Mouse (Mus musculus): Measurements from ENCODE around the gene Slc1a1. TPM values are rescaled to one million over a fixed set of nuclear protein-coding genes. Genes with fewer than 3 reads are reported as not detected.

Gene Slc1a1
- total and polyA plus RNA-seq, 2 experiments, result not detected

DNA sequence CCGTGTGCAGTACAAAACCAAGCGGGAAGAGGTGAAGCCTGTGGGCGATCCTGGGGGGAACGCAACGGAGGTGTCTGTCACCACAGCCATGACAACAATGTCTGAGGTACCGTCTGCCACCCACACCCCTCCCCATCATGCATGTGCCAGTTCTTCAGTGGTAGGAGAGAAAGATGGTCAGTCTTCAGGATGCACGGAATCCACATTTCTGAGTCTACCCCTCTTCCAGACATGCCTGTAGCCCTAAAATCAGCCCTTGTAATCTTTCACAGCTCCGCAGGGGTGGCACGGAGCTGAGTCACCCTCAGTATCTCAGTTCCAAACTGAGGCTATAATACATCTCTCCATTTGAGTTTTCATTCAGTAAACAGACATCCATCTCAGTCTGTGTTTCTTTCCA lies 62.6 kb downstream of the Slc1a1 start:
- H3K9ac ChIP-seq (ENCODE audit: low read depth, low read length), result no peak overlapping the region
- WGBS, result 76% methylated on average over 9 of the region's 9 CpGs
- H3K79me2 ChIP-seq (ENCODE audit: control insufficient read depth, insufficient read depth, low read length), result no peaks in the 10 kb centered on the region
- H3K4me3 ChIP-seq (ENCODE audit: insufficient read depth, low read depth, low read length), result no peak overlapping the region
- no peaks in the 10 kb centered on the region for H3K36me3 ChIP-seq (ENCODE audit: control insufficient read depth, insufficient read depth, low read length)
- no peaks in the 10 kb centered on the region for H3K27me3 ChIP-seq (ENCODE audit: control insufficient read depth, insufficient read depth, low read length)
- H3K27ac ChIP-seq (replicated peaks; ENCODE audit: insufficient read depth, low read depth, low read length), result no peak overlapping the region
- no peaks in the 10 kb centered on the region for H3K4me1 ChIP-seq (ENCODE audit: control insufficient read depth, insufficient read depth, low read length)
- DNase-seq (ENCODE audit: extremely low read depth, low read depth, low spot score), result no peak
- TF ChIP-seq POLR2A (IDR thresholded peaks at IDR 0.05; ENCODE audit: extremely low read depth, insufficient read depth, low read length) (no peak), CTCF (IDR thresholded peaks at IDR 0.05; ENCODE audit: low read depth, low read length) (no peak)

- Histone ChIP-seq H3K4me1 (ENCODE audit: control insufficient read depth, insufficient read depth, low read length) (no peaks in the 10 kb centered on the region), H3K4me3 (ENCODE audit: insufficient read depth, low read depth, low read length) (no peak overlapping the region), H3K9ac (ENCODE audit: low read depth, low read length) (no peak overlapping the region), H3K36me3 (ENCODE audit: control insufficient read depth, insufficient read depth, low read length) (no peaks in the 10 kb centered on the region), H3K27me3 (ENCODE audit: control insufficient read depth, insufficient read depth, low read length) (no peaks in the 10 kb centered on the region), H3K27ac (replicated peaks; ENCODE audit: insufficient read depth, low read depth, low read length) (no peak overlapping the region), H3K79me2 (ENCODE audit: control insufficient read depth, insufficient read depth, low read length) (no peaks in the 10 kb centered on the region)
- WGBS, result 98% methylated on average over 2 of the region's 2 CpGs
- TF ChIP-seq POLR2A (IDR thresholded peaks at IDR 0.05; ENCODE audit: extremely low read depth, insufficient read depth, low read length), result no peak
- TF ChIP-seq CTCF (IDR thresholded peaks at IDR 0.05; ENCODE audit: low read depth, low read length), result no peak
- no peak for DNase-seq (ENCODE audit: extremely low read depth, low read depth, low spot score)
Observed at GRCm38 (mm10) chr19:28900771-28901170, 65.9 kb downstream of the Slc1a1 start.

GRCm38 (mm10) chr19:28902111-28902510 lies 67.3 kb downstream of the Slc1a1 start:
- no peaks in the 10 kb centered on the region for H3K79me2 ChIP-seq (ENCODE audit: control insufficient read depth, insufficient read depth, low read length)
- no peaks in the 10 kb centered on the region for H3K36me3 ChIP-seq (ENCODE audit: control insufficient read depth, insufficient read depth, low read length)

DNA sequence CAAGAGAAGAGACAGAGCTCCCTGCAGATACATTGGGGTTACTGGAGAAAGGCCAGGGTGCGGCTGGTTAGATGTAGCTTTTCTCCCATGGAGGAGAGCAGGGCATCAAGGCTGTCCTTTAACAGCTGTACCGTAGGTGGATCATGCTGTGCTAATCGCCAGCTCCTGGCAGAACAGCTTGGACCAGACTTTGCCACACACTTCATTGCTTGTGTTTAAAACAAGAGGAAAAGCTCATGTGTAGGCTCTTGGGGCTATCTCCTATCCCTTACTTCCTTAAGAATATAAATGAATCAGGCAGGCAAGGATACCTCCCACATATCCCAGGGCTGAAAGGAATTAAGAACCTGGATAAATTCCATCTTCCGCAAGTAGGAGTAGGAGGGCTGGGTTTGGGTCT lies 68.0 kb downstream of the Slc1a1 start:
- no peak overlapping the region for H3K27ac ChIP-seq (replicated peaks; ENCODE audit: insufficient read depth, low read depth, low read length)
- no peak for DNase-seq (ENCODE audit: extremely low read depth, low read depth, low spot score)
- TF ChIP-seq CTCF (IDR thresholded peaks at IDR 0.05; ENCODE audit: low read depth, low read length), result no peak
- no peak for TF ChIP-seq POLR2A (IDR thresholded peaks at IDR 0.05; ENCODE audit: extremely low read depth, insufficient read depth, low read length)
- WGBS, result 94% methylated on average over 4 of the region's 4 CpGs
- no peaks in the 10 kb centered on the region for H3K4me1 ChIP-seq (ENCODE audit: control insufficient read depth, insufficient read depth, low read length)
- H3K79me2 ChIP-seq (ENCODE audit: control insufficient read depth, insufficient read depth, low read length), result no peaks in the 10 kb centered on the region
- H3K4me3 ChIP-seq (ENCODE audit: insufficient read depth, low read depth, low read length), result no peak overlapping the region
- no peak overlapping the region for H3K9ac ChIP-seq (ENCODE audit: low read depth, low read length)
- no peaks in the 10 kb centered on the region for H3K27me3 ChIP-seq (ENCODE audit: control insufficient read depth, insufficient read depth, low read length)
- no peaks in the 10 kb centered on the region for H3K36me3 ChIP-seq (ENCODE audit: control insufficient read depth, insufficient read depth, low read length)

More at GRCm38 (mm10) chr19:28902111-28902510, 67.3 kb downstream of the Slc1a1 start:
- Histone ChIP-seq H3K9ac (ENCODE audit: low read depth, low read length) (no peak overlapping the region), H3K27ac (replicated peaks; ENCODE audit: insufficient read depth, low read depth, low read length) (no peak overlapping the region), H3K27me3 (ENCODE audit: control insufficient read depth, insufficient read depth, low read length) (no peaks in the 10 kb centered on the region), H3K4me3 (ENCODE audit: insufficient read depth, low read depth, low read length) (no peak overlapping the region), H3K4me1 (ENCODE audit: control insufficient read depth, insufficient read depth, low read length) (no peaks in the 10 kb centered on the region)
- TF ChIP-seq CTCF (IDR thresholded peaks at IDR 0.05; ENCODE audit: low read depth, low read length) (no peak), POLR2A (IDR thresholded peaks at IDR 0.05; ENCODE audit: extremely low read depth, insufficient read depth, low read length) (no peak)
- WGBS, result 90% methylated on average over 2 of the region's 2 CpGs
- DNase-seq (ENCODE audit: extremely low read depth, low read depth, low spot score), result no peak

- WGBS, result 89% methylated on average over 8 of the region's 8 CpGs
- no peaks in the 10 kb centered on the region for H3K36me3 ChIP-seq (ENCODE audit: control insufficient read depth, insufficient read depth, low read length)
- TF ChIP-seq CTCF (IDR thresholded peaks at IDR 0.05; ENCODE audit: low read depth, low read length), result no peak
- no peak for TF ChIP-seq POLR2A (IDR thresholded peaks at IDR 0.05; ENCODE audit: extremely low read depth, insufficient read depth, low read length)
- H3K9ac ChIP-seq (ENCODE audit: low read depth, low read length), result no peak overlapping the region
- no peaks in the 10 kb centered on the region for H3K27me3 ChIP-seq (ENCODE audit: control insufficient read depth, insufficient read depth, low read length)
- no peaks in the 10 kb centered on the region for H3K79me2 ChIP-seq (ENCODE audit: control insufficient read depth, insufficient read depth, low read length)
- no peak overlapping the region for H3K4me3 ChIP-seq (ENCODE audit: insufficient read depth, low read depth, low read length)
- no peaks in the 10 kb centered on the region for H3K4me1 ChIP-seq (ENCODE audit: control insufficient read depth, insufficient read depth, low read length)
- no peak for DNase-seq (ENCODE audit: extremely low read depth, low read depth, low spot score)
- no peak overlapping the region for H3K27ac ChIP-seq (replicated peaks; ENCODE audit: insufficient read depth, low read depth, low read length)
Observed at GRCm38 (mm10) chr19:28903536-28904119, 68.8 kb downstream of the Slc1a1 start.

GRCm38 (mm10) chr19:28908186-28908585 lies 73.3 kb downstream of the Slc1a1 start:
- H3K79me2 ChIP-seq (ENCODE audit: control insufficient read depth, insufficient read depth, low read length), result no peaks in the 10 kb centered on the region
- no peaks in the 10 kb centered on the region for H3K4me1 ChIP-seq (ENCODE audit: control insufficient read depth, insufficient read depth, low read length)
- no peaks in the 10 kb centered on the region for H3K36me3 ChIP-seq (ENCODE audit: control insufficient read depth, insufficient read depth, low read length)
- no peak for DNase-seq (ENCODE audit: extremely low read depth, low read depth, low spot score)
- H3K4me3 ChIP-seq (ENCODE audit: insufficient read depth, low read depth, low read length), result no peak overlapping the region
- H3K27me3 ChIP-seq (ENCODE audit: control insufficient read depth, insufficient read depth, low read length), result no peaks in the 10 kb centered on the region
- H3K9ac ChIP-seq (ENCODE audit: low read depth, low read length), result no peak overlapping the region
- TF ChIP-seq CTCF (IDR thresholded peaks at IDR 0.05; ENCODE audit: low read depth, low read length) (no peak), POLR2A (IDR thresholded peaks at IDR 0.05; ENCODE audit: extremely low read depth, insufficient read depth, low read length) (no peak)
- WGBS, result 91% methylated on average over 4 of the region's 4 CpGs
- no peak overlapping the region for H3K27ac ChIP-seq (replicated peaks; ENCODE audit: insufficient read depth, low read depth, low read length)
